Mouse (Mus musculus): ENCODE data around the gene Ubd. TPM values are rescaled to one million over a fixed set of nuclear protein-coding genes. Genes with fewer than 3 reads are reported as not detected.
A peak's percentile ranks its signal among the peaks of the same experiment; 100 is the strongest.
"Not testable (repeated sequence)": the region's sequence is repeated elsewhere in the genome, so short reads cannot be mapped to it uniquely, and the experiment has no call there.

Ubd gene
- under 1 TPM in 1 of 2 experiments, not detected in 1; 0.75 TPM for polyA plus RNA-seq (2017; shearing (Covaris generic))

GRCm38 (mm10) chr17:37193656-37194055 is at the start of gene Ubd:
Ubd (plus strand) TSS chr17:37193892.
- ATAC-seq = no peak

GRCm38 (mm10) chr17:37161394-37161793 is 32.3 kb upstream of the Ubd start, which contains the start of gene Olfr93:
Olfr93 (minus strand) TSS chr17:37161494.
- ATAC-seq = no peak

GRCm38 (mm10) chr17:37185474-37185873 is 8.2 kb upstream of the Ubd start:
- no peak for ATAC-seq

- no peak for ATAC-seq
Measured at GRCm38 (mm10) chr17:37190711-37191110, 3.0 kb upstream of the Ubd start.

GRCm38 (mm10) chr17:37193032-37193431 is 660 bp upstream of the Ubd start:
- ATAC-seq = no peak

- no peak for ATAC-seq
Measured at GRCm38 (mm10) chr17:37194782-37195181, 1.1 kb downstream of the Ubd start.

- ATAC-seq = no peak
Measured at GRCm38 (mm10) chr17:37196845-37197724, 3.4 kb downstream of the Ubd start.

GRCm38 (mm10) chr17:37200894-37201293 is 7.2 kb downstream of the Ubd start, which contains the start of gene Olfr94:
Olfr94 (minus strand) TSS chr17:37200994.
- ATAC-seq = no peak

GRCm38 (mm10) chr17:37203206-37203916 is 9.7 kb downstream of the Ubd start:
- peak; percentile 85 for ATAC-seq

- ATAC-seq = no peak
Measured at GRCm38 (mm10) chr17:37203917-37204236, 10.2 kb downstream of the Ubd start.

GRCm38 (mm10) chr17:37210884-37211768 is 17.4 kb downstream of the Ubd start:
- no peak for ATAC-seq

GRCm38 (mm10) chr17:37213018-37213417 is 19.3 kb downstream of the Ubd start, which contains the start of gene Olfr95:
Olfr95 (minus strand) TSS chr17:37213118.
- ATAC-seq = no peak

GRCm38 (mm10) chr17:37218486-37218885 is 24.8 kb downstream of the Ubd start:
- no peak for ATAC-seq

GRCm38 (mm10) chr17:37219846-37220245 is 26.2 kb downstream of the Ubd start, which contains the start of gene Olfr96:
Olfr96 (plus strand) TSS chr17:37220146.
- ATAC-seq = no peak

GRCm38 (mm10) chr17:37221879-37222278 is 28.2 kb downstream of the Ubd start:
- ATAC-seq = no peak

- not testable (repeated sequence) for ATAC-seq
Measured at GRCm38 (mm10) chr17:37237230-37237629, 43.5 kb downstream of the Ubd start, which contains the start of gene Olfr97. Olfr97 (minus strand) TSS chr17:37237330.

GRCm38 (mm10) chr17:37242198-37242597 is 48.5 kb downstream of the Ubd start:
- ATAC-seq = no peak

Other genes starting within 250 kb of the Ubd start
- gene Ppp1r11, start 242.2 kb upstream of the Ubd start, polyA plus RNA-seq (2017; shearing (Covaris generic)) = 100 to 1,000 TPM; 190 to 210 TPM
- gene Znrd1, start 235.3 kb upstream of the Ubd start, polyA plus RNA-seq (2017; shearing (Covaris generic)) = 10 to 100 TPM; 72.7 to 81.5 TPM
- 1 to 10 TPM; 4.9 to 5.4 TPM for gene Znrd1as, start 235.3 kb upstream of the Ubd start, polyA plus RNA-seq (2017; shearing (Covaris generic))
- not detected for gene 2410137M14Rik, start 212.7 kb upstream of the Ubd start, polyA plus RNA-seq (2017; shearing (Covaris generic))
- not detected for gene H2-M5, start 204.4 kb upstream of the Ubd start, polyA plus RNA-seq (2017; shearing (Covaris generic))
- gene Zfp57, start 192.7 kb upstream of the Ubd start, polyA plus RNA-seq (2017; shearing (Covaris generic)) = not detected
- gene Mog, start 170.5 kb upstream of the Ubd start, polyA plus RNA-seq (2017; shearing (Covaris generic)) = not detected
- 1 to 10 TPM; 5.0 to 6.2 TPM for gene Gabbr1, start 147.9 kb upstream of the Ubd start, polyA plus RNA-seq (2017; shearing (Covaris generic))
- under 1 TPM in 1 of 2 experiments, not detected in 1; 0.19 TPM for gene Olfr90, start 105.4 kb upstream of the Ubd start, polyA plus RNA-seq (2017; shearing (Covaris generic))
- not detected for gene Olfr91, start 95.6 kb upstream of the Ubd start, polyA plus RNA-seq (2017; shearing (Covaris generic))
- gene Olfr92, start 73.8 kb upstream of the Ubd start, polyA plus RNA-seq (2017; shearing (Covaris generic)) = not detected
- not detected for gene Olfr93, start 32.4 kb upstream of the Ubd start, polyA plus RNA-seq (2017; shearing (Covaris generic))
- not detected for gene Olfr94, start 7.1 kb downstream of the Ubd start, polyA plus RNA-seq (2017; shearing (Covaris generic))
- not detected for gene Olfr95, start 19.2 kb downstream of the Ubd start, polyA plus RNA-seq (2017; shearing (Covaris generic))
- gene Olfr96, start 26.3 kb downstream of the Ubd start, polyA plus RNA-seq (2017; shearing (Covaris generic)) = not detected
- gene Olfr97, start 43.4 kb downstream of the Ubd start, polyA plus RNA-seq (2017; shearing (Covaris generic)) = not detected
- gene Olfr98, start 69.9 kb downstream of the Ubd start, polyA plus RNA-seq (2017; shearing (Covaris generic)) = 1 to 10 TPM in 1 of 2 experiments, under 1 TPM in 1; 0.54 to 1.0 TPM
- 100 to 1,000 TPM in 1 of 2 experiments, 10 to 100 TPM in 1; 94.0 to 120 TPM for gene H2-M3, start 76.3 kb downstream of the Ubd start, polyA plus RNA-seq (2017; shearing (Covaris generic))
- gene Olfr99, start 89.6 kb downstream of the Ubd start, polyA plus RNA-seq (2017; shearing (Covaris generic)) = 1 to 10 TPM; 5.1 to 5.7 TPM
- under 1 TPM in 1 of 2 experiments, not detected in 1; 0.15 TPM for gene Olfr101, start 110.4 kb downstream of the Ubd start, polyA plus RNA-seq (2017; shearing (Covaris generic))
- under 1 TPM in 1 of 2 experiments, not detected in 1; 0.33 TPM for gene Olfr102, start 123.2 kb downstream of the Ubd start, polyA plus RNA-seq (2017; shearing (Covaris generic))
- gene Olfr103, start 145.8 kb downstream of the Ubd start, polyA plus RNA-seq (2017; shearing (Covaris generic)) = not detected
- not detected for gene Olfr104-ps, start 165.7 kb downstream of the Ubd start, polyA plus RNA-seq (2017; shearing (Covaris generic))
- gene Olfr105-ps, start 185.1 kb downstream of the Ubd start, polyA plus RNA-seq (2017; shearing (Covaris generic)) = not detected
- not detected for gene Olfr106-ps, start 196.5 kb downstream of the Ubd start, polyA plus RNA-seq (2017; shearing (Covaris generic))
- under 1 TPM in 1 of 2 experiments, not detected in 1; 0.12 TPM for gene Olfr107, start 205.3 kb downstream of the Ubd start, polyA plus RNA-seq (2017; shearing (Covaris generic))

Measured in activated CD4-positive, CD25-positive, alpha-beta regulatory T cell, adult 4 months (primary cell).